Mouse (Mus musculus) intestine, embryonic 15.5 days (tissue): ENCODE data around the gene Rac1. TPM values are rescaled to one million over a fixed set of nuclear protein-coding genes. Genes with fewer than 3 reads are reported as not detected.
"Not testable (repeated sequence)": the region's sequence is repeated elsewhere in the genome, so short reads cannot be mapped to it uniquely, and the experiment has no call there.

ENCODE experiments used
- ATAC-seq: fragments of 200-750 bp; cut with Nextera tagmentation; 2 replicates; pipeline ENCODE4 v1.8.0; 2017; ENCODE audit warnings: moderate TSS enrichment, moderate library complexity
- H3K27ac ChIP-seq: fragments of 300-500 bp; sonication (generic); 2 replicates; pipeline ENCODE4 v1.5.1; 2015; ENCODE audit warnings: mild to moderate bottlenecking, inconsistent platforms
- H3K27me3 ChIP-seq: fragments of 300-500 bp; sonication (generic); replicated peaks from 2 replicates; pipeline ENCODE4 v1.6.1; 2015; ENCODE audit warnings: inconsistent platforms
- H3K36me3 ChIP-seq: fragments of 300-500 bp; sonication (generic); 2 replicates; pipeline ENCODE4 v1.6.1; 2015; ENCODE audit warnings: inconsistent platforms
- H3K4me1 ChIP-seq: fragments of 300-500 bp; sonication (generic); replicated peaks from 2 replicates; pipeline ENCODE4 v1.6.1; 2015; ENCODE audit warnings: inconsistent platforms
- H3K4me2 ChIP-seq: fragments of 300-500 bp; sonication (generic); replicated peaks from 2 replicates; pipeline ENCODE4 v1.6.1; 2015; ENCODE audit warnings: mild to moderate bottlenecking, inconsistent platforms
- H3K4me3 ChIP-seq: fragments of 300-500 bp; sonication (generic); replicated peaks from 2 replicates; pipeline ENCODE4 v1.5.1; 2015; ENCODE audit warnings: inconsistent platforms
- H3K9ac ChIP-seq: fragments of 300-500 bp; sonication (generic); 2 replicates; pipeline ENCODE4 v1.6.1; 2015; ENCODE audit warnings: inconsistent platforms
- H3K9me3 ChIP-seq: fragments of 300-500 bp; sonication (generic); 2 replicates; pipeline ENCODE4 v1.6.1; 2016; ENCODE audit warnings: inconsistent platforms
- WGBS: fragments of 180-500 bp; shearing (Covaris S2); methylation state at CpG from one replicate; pipeline ENCODE4 v1.1.7; 2015; 5-methylcytosine and 5-hydroxymethylcytosine counted together
- polyA plus RNA-seq: library from polyadenylated mRNA; unstranded; fragments of >200 nt; fragmentation: Nextera tagmentation; extraction: Ambion mirVana; gene quantifications from 2 replicates; pipeline ENCODE4 v1.2.1, GENCODE M21; 2015

The Rac1 gene
- polyA plus RNA-seq, 1 experiment from 2014 or later: 446 TPM

DNA sequence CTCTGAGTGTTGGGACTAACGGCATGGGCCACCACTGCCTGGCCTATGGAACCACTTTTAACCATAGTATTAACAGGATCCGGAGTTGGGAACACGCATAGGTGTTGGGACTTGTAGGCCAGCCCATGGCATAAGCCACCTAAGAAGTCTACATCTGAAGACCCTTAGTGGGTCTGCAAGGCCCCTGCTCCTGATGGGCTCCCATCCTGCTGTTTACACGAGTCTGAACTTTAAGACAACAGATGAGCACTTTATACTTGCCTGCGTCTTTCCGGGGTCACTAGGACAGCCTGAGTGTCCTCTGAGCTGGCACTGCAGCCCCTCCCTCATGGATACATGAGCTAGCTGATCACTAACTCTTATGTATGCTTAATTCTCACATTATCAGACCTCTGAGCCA, 24.1 kb downstream of the Rac1 start:
- 92% methylated on average over 6 of the region's 6 CpGs for WGBS
- peaks cover 13% of the 10 kb centered on the region for H3K36me3 ChIP-seq

DNA sequence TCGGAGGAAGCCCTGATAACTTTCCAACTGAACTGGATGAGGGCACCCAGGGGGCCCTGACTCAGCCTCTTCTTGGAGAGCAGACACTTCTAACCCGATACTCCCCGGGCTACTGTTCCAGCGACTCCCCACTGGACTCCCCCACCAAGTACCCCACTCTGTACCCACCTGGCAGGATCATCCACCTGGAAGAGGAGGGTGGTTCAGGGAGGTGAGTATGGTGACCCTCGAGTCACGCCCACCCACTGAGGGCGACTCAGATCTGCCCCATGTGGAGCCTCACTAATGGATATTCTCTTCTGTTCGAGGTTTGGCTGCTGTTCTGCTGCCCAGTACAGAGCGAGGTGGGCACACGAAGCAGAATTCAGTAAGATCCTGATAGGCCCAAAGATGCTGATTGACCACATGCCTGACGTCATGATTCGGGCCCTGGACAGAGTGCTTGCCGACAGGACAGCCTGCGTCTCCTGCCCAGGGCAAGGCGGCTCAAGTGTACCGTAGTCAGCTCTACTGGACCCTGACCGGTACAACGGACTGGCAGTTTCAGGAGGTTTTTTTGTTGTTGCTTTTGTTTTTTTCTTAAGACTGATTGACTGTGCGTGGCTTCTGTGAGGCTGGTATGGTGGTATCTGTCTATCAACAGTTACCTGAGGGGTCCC, 24.8 kb downstream of the Rac1 start:
- H3K27me3 ChIP-seq: no peaks in the 10 kb centered on the region
- no peak overlapping the region for H3K4me3 ChIP-seq
- 92% methylated on average over 19 of the region's 19 CpGs for WGBS
- H3K27ac ChIP-seq: no peak overlapping the region
- peaks cover 7% of the 10 kb centered on the region for H3K36me3 ChIP-seq
- H3K4me1 ChIP-seq: no peaks in the 10 kb centered on the region
- H3K9me3 ChIP-seq: no peaks in the 10 kb centered on the region
- no peak for ATAC-seq
- no peak overlapping the region for H3K4me2 ChIP-seq
- no peak overlapping the region for H3K9ac ChIP-seq

More for the DNA sequence above, 24.1 kb downstream of the Rac1 start:
- H3K9me3 ChIP-seq: no peaks in the 10 kb centered on the region
- no peak for ATAC-seq
- no peak overlapping the region for H3K9ac ChIP-seq
- no peak overlapping the region for H3K4me2 ChIP-seq
- no peak overlapping the region for H3K4me3 ChIP-seq
- no peaks in the 10 kb centered on the region for H3K4me1 ChIP-seq
- H3K27ac ChIP-seq: no peak overlapping the region
- H3K27me3 ChIP-seq: no peaks in the 10 kb centered on the region

GRCm38 (mm10) chr5:143501649-143502048, 26.2 kb downstream of the Rac1 start:
- WGBS: 87% methylated on average over 2 of the region's 2 CpGs
- no peaks in the 10 kb centered on the region for H3K9me3 ChIP-seq
- no peak for ATAC-seq
- H3K27me3 ChIP-seq: no peaks in the 10 kb centered on the region
- H3K9ac ChIP-seq: no peak overlapping the region
- H3K4me2 ChIP-seq: no peak overlapping the region
- H3K36me3 ChIP-seq: no peaks in the 10 kb centered on the region; the same call in 1 of the 2 replicates
- H3K4me1 ChIP-seq: no peaks in the 10 kb centered on the region
- H3K4me3 ChIP-seq: no peak overlapping the region
- no peak overlapping the region for H3K27ac ChIP-seq

DNA sequence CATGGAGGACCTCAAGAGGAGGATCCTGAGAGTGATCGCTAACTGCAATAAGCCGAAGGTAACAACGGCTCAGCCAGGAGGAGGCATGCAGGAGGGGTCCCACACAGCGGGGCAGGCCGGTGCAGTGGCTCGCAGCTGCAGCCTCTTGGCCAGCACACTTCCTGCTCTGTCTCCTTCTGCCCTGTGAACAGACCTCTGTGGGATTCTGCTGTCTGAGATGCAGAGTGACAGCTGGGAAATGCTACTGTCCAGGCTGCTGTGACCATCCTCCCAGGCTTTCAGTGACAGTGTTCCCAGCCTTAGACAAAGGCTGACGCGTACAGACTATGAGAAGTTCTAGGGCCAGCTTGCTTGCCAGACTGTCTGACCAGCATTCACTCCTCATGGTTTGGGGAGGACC, 26.7 kb downstream of the Rac1 start:
- WGBS: 84% methylated on average over 8 of the region's 8 CpGs

DNA sequence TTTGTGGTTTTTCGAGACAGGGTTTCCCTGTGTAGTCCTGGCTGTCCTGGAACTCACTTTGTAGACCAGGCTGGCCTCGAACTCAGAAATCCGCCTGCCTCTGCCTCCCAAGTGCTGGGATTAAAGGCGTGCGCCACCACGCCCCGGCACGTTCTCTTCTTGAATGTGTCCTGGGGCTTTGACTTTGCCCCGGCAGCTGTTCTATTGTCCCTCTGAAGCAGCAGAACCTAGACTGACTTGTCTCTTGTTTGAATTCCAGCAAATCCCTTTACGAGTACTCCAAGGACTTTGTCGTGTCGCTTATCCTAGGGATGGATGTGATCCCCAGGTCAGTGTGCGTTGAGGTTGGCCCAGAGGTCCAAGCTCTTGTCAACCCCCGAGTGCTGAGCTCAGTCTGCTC, 27.1 kb downstream of the Rac1 start:
- not testable (repeated sequence) for H3K4me1 ChIP-seq, H3K9me3 ChIP-seq, H3K27ac ChIP-seq, H3K4me3 ChIP-seq, H3K4me2 ChIP-seq, H3K9ac ChIP-seq, H3K36me3 ChIP-seq, H3K27me3 ChIP-seq, ATAC-seq
- 85% methylated on average over 14 of the region's 14 CpGs for WGBS

More for the DNA sequence above, 26.7 kb downstream of the Rac1 start:
- Histone ChIP-seq H3K4me2 (no peak overlapping the region), H3K9ac (no peak overlapping the region), H3K9me3 (no peaks in the 10 kb centered on the region), H3K4me3 (no peak overlapping the region), H3K4me1 (no peaks in the 10 kb centered on the region), H3K27me3 (no peaks in the 10 kb centered on the region), H3K36me3 (no peaks in the 10 kb centered on the region; the same call in 1 of the 2 replicates), H3K27ac (no peak overlapping the region)
- no peak for ATAC-seq

DNA sequence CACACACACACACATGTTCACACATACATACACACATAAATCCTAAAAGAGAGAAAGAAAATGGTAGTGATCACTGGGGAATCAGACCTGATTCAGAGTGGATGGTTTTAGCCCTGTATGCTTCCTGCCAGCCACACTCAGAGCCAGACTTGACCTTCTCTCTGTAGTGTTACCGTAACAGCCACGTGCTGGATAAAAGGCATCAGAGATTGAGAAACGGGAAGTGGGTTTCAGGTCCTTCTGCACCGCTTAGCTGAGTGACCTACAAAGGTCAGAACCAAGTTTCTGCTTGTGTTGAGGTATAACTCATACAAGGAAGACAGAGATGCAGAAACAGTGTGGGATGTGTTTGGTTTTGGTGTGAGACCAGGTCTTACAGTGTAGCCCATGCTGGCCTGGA, 28.1 kb downstream of the Rac1 start:
- Histone ChIP-seq H3K36me3 (peaks cover 5% of the 10 kb centered on the region; the same call in 1 of the 2 replicates), H3K27ac (no peak overlapping the region), H3K4me2 (no peak overlapping the region), H3K9ac (no peak overlapping the region), H3K27me3 (no peaks in the 10 kb centered on the region), H3K4me1 (no peaks in the 10 kb centered on the region), H3K9me3 (no peaks in the 10 kb centered on the region), H3K4me3 (no peak overlapping the region)
- 81% methylated on average over 4 of the region's 4 CpGs for WGBS
- ATAC-seq: no peak

DNA sequence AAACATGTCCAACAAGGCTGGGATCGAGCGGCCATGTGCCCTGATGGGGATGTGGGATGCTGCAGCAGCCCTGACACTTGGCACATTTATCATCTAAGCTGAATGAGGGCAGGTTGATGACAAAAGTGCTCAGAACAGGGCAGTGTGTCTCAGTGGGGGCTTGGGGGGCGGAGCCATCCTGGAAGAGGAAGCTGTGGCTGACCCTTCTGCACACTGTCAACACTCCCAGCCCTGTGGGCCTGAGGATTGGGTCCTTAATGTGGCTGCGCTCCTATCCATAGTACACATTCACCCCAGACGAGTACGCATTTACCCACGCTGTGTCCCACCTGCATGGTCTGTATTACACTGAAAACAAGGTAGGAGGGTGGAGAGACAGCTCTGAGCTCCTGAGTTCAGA, 28.6 kb downstream of the Rac1 start:
- Histone ChIP-seq H3K36me3 (peaks cover 9% of the 10 kb centered on the region), H3K27me3 (no peaks in the 10 kb centered on the region), H3K27ac (no peak overlapping the region), H3K4me3 (no peak overlapping the region), H3K9me3 (no peaks in the 10 kb centered on the region), H3K9ac (no peak overlapping the region), H3K4me1 (no peaks in the 10 kb centered on the region), H3K4me2 (no peak overlapping the region)
- ATAC-seq: no peak
- 90% methylated on average over 7 of the region's 7 CpGs for WGBS

- no peak overlapping the region for H3K27ac ChIP-seq
- WGBS: 72% methylated on average over 3 of the region's 3 CpGs
Observed at GRCm38 (mm10) chr5:143497451-143497850, 30.4 kb downstream of the Rac1 start.

GRCm38 (mm10) chr5:143495708-143496107, 32.1 kb downstream of the Rac1 start:
- H3K27me3 ChIP-seq: no peaks in the 10 kb centered on the region
- ATAC-seq: no peak
- H3K9me3 ChIP-seq: no peaks in the 10 kb centered on the region
- no peak overlapping the region for H3K4me3 ChIP-seq
- no peak overlapping the region for H3K27ac ChIP-seq
- no peaks in the 10 kb centered on the region for H3K4me1 ChIP-seq
- no peak overlapping the region for H3K9ac ChIP-seq
- peaks cover 9% of the 10 kb centered on the region for H3K36me3 ChIP-seq
- 91% methylated on average over 6 of the region's 6 CpGs for WGBS
- H3K4me2 ChIP-seq: no peak overlapping the region

More at GRCm38 (mm10) chr5:143497451-143497850, 30.4 kb downstream of the Rac1 start:
- H3K36me3 ChIP-seq: peaks cover 9% of the 10 kb centered on the region
- H3K4me2 ChIP-seq: no peak overlapping the region
- H3K4me3 ChIP-seq: no peak overlapping the region
- H3K4me1 ChIP-seq: no peaks in the 10 kb centered on the region
- H3K9me3 ChIP-seq: no peaks in the 10 kb centered on the region
- H3K9ac ChIP-seq: no peak overlapping the region
- no peak for ATAC-seq
- H3K27me3 ChIP-seq: no peaks in the 10 kb centered on the region

- Histone ChIP-seq H3K9ac (no peak overlapping the region), H3K4me1 (no peaks in the 10 kb centered on the region), H3K36me3 (peaks cover 9% of the 10 kb centered on the region), H3K4me3 (no peak overlapping the region), H3K9me3 (no peaks in the 10 kb centered on the region), H3K27me3 (no peaks in the 10 kb centered on the region), H3K27ac (no peak overlapping the region), H3K4me2 (no peak overlapping the region)
- 85% methylated on average over 10 of the region's 10 CpGs for WGBS
- ATAC-seq: no peak
Observed at GRCm38 (mm10) chr5:143493163-143493562, 34.7 kb downstream of the Rac1 start.

DNA sequence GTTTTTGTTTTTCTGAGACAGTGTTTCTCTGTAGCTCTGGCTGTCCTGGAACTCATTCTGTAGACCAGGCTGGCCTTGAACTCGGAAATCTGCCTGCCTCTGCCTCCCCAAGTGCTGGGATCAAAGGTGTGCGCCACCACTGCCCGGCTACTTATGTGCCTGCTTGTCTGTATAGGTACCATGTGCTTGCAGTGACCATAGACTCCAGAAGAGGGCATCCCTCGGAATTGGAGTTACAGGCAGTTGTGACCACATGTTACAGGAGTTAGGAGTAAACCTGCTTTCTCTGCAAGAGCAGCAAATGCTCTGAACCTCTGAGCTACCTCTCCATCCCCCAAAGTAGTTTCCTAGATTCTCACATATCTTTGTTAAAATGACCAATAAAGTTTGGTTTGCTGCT, 36.1 kb downstream of the Rac1 start:
- H3K9me3 ChIP-seq: no peaks in the 10 kb centered on the region
- 92% methylated on average over 4 of the region's 4 CpGs for WGBS
- H3K4me3 ChIP-seq: no peak overlapping the region
- H3K4me1 ChIP-seq: no peaks in the 10 kb centered on the region
- ATAC-seq: no peak
- no peak overlapping the region for H3K4me2 ChIP-seq
- H3K27me3 ChIP-seq: no peaks in the 10 kb centered on the region
- peaks cover 13% of the 10 kb centered on the region for H3K36me3 ChIP-seq
- H3K27ac ChIP-seq: no peak overlapping the region
- H3K9ac ChIP-seq: no peak overlapping the region

DNA sequence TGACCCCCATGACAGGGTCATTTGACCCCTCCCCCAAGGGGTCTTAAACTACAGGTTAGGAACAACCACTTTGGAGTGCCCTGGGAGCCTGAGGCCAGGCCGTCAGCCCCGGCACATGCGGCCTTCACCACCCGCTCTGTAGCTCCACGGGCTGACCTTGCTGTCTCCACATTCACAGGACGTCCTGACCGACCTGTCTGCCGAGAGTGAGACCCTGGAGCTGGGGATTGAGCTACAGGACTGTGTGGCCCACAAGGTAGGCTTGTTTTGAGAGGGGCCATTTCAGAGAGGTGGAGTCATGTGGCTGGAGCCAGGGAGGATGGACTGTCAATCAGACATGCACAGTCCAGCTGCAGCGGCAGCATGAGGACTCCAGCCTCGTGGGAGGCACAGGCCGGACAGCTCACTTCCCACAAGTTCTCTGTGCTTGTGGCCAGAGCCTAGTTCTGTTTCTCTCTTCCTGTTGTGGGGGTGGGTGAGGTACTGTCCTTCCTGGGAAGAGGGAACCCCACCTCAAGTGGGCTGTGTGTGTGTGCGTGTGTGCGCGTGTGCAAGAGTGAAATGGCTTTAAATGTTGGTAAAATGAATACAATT, 38.0 kb downstream of the Rac1 start:
- H3K4me2 ChIP-seq: no peak overlapping the region
- no peak overlapping the region for H3K4me3 ChIP-seq
- no peak overlapping the region for H3K9ac ChIP-seq
- ATAC-seq: no peak
- no peaks in the 10 kb centered on the region for H3K9me3 ChIP-seq
- H3K36me3 ChIP-seq: peaks cover 9% of the 10 kb centered on the region
- H3K27ac ChIP-seq: no peak overlapping the region
- no peaks in the 10 kb centered on the region for H3K4me1 ChIP-seq
- H3K27me3 ChIP-seq: no peaks in the 10 kb centered on the region
- 87% methylated on average over 14 of the region's 14 CpGs for WGBS

- Histone ChIP-seq H3K4me3 (no peak overlapping the region), H3K4me2 (no peak overlapping the region), H3K27ac (no peak overlapping the region), H3K36me3 (peaks cover 4% of the 10 kb centered on the region; the same call in 1 of the 2 replicates), H3K9ac (no peak overlapping the region), H3K9me3 (no peaks in the 10 kb centered on the region), H3K27me3 (no peaks in the 10 kb centered on the region), H3K4me1 (no peaks in the 10 kb centered on the region)
- ATAC-seq: no peak
- 89% methylated on average over 5 of the region's 5 CpGs for WGBS
Observed at GRCm38 (mm10) chr5:143487998-143488397, 39.8 kb downstream of the Rac1 start.
